Mouse (Mus musculus) lung, postnatal 0 days (tissue): ENCODE measurements around the gene Nrg4.

ENCODE experiments used
- CTCF ChIP-seq: IDR thresholded peaks from 2 replicates; pipeline ENCODE4 v1.5.1; 2016; ENCODE audit warnings: antibody characterized with exemption, mild to moderate bottlenecking
- EP300 ChIP-seq: IDR thresholded peaks from 2 replicates; pipeline ENCODE4 v1.6.1; 2016; ENCODE audit warnings: antibody characterized with exemption, mild to moderate bottlenecking, control low read depth

- TF ChIP-seq CTCF = no peak
- no peak for TF ChIP-seq EP300
These were observed 30.4 kb downstream of the Nrg4 start for GRCm38 (mm10) chr9:55296221-55296620.
